Mouse (Mus musculus): ENCODE measurements around the gene Slc16a6. TPM values are rescaled to one million over a fixed set of nuclear protein-coding genes. Genes with fewer than 3 reads are reported as not detected.
A peak's percentile ranks its signal among the peaks of the same experiment; 100 is the strongest.
"Not testable (repeated sequence)": the region's sequence is repeated elsewhere in the genome, so short reads cannot be mapped to it uniquely, and the experiment has no call there.

Gene Slc16a6
- polyA plus RNA-seq, 1 experiment from 2014 or later: 7.5 TPM

GRCm38 (mm10) chr11:109500206-109500605, 26.8 kb upstream of the Slc16a6 start:
- H3K9ac ChIP-seq: no peak overlapping the region
- no peak for DNase-seq (ENCODE audit: low spot score)
- ATAC-seq (ENCODE audit: low FRiP score): no peak
- no peak overlapping the region for H3K4me2 ChIP-seq (replicated peaks)
- no peaks in the 10 kb centered on the region for H3K27me3 ChIP-seq (ENCODE audit: control insufficient read depth, insufficient read depth, low read length)
- H3K4me3 ChIP-seq (replicated peaks; ENCODE audit: low read length): no peak overlapping the region
- 88% methylated on average over 5 of the region's 5 CpGs for WGBS
- H3K36me3 ChIP-seq (replicated peaks; ENCODE audit: control insufficient read depth, insufficient read depth): no peaks in the 10 kb centered on the region
- no peak overlapping the region for H3K27ac ChIP-seq
- peaks cover 6% of the 10 kb centered on the region; the same call in 1 of the 2 replicates for H3K4me1 ChIP-seq (replicated peaks; ENCODE audit: control insufficient read depth, insufficient read depth, low read length)
- no peaks in the 10 kb centered on the region for H3K9me3 ChIP-seq (ENCODE audit: control insufficient read depth, low read length)

GRCm38 (mm10) chr11:109497990-109498389, 24.6 kb upstream of the Slc16a6 start:
- Histone ChIP-seq H3K9me3 (ENCODE audit: control insufficient read depth, low read length) (no peaks in the 10 kb centered on the region), H3K4me3 (replicated peaks; ENCODE audit: low read length) (no peak overlapping the region), H3K4me2 (replicated peaks) (no peak overlapping the region), H3K27ac (no peak overlapping the region; the same call in 1 of the 2 replicates), H3K4me1 (replicated peaks; ENCODE audit: control insufficient read depth, insufficient read depth, low read length) (peaks cover 6% of the 10 kb centered on the region; the same call in 1 of the 2 replicates), H3K36me3 (replicated peaks; ENCODE audit: control insufficient read depth, insufficient read depth) (no peaks in the 10 kb centered on the region), H3K9ac (no peak overlapping the region), H3K27me3 (ENCODE audit: control insufficient read depth, insufficient read depth, low read length) (no peaks in the 10 kb centered on the region)
- no peak for DNase-seq (ENCODE audit: low spot score)
- no peak for ATAC-seq (ENCODE audit: low FRiP score)
- 67% methylated on average over 9 of the region's 9 CpGs for WGBS

DNA sequence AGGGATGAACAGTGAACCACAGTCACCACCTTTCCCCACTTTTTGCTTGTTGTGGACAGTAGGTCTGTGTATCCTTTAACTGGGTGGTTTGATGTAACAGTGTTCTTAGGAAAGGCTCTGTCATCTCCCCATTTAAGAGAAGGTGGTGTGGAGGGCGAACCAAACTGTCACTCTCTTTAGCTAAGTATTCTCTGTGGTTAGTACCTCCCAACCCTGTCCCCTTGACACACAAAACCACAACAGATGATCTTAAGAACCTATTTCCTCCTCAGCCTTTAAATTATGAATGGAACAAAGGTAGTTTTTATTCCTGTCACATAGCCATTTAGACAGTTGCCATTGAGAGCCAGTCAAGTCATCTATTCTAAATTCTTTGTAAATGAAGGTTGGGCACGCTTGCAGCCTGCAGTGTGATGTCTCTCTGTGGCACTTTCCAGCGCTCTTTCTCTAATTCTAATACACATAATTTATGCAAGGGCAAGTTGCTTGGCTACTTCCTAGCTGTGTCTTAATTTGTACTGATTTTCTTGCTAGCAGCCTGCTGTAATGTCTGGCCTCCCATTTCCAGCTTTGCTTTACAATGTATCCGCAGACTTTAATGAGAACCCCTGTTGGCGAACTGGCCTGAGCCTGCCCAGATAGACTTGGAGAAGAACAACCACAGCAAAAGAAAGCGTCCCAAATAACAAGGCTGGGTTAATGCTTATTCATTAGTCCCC, 23.8 kb upstream of the Slc16a6 start:
- Histone ChIP-seq H3K4me1 (replicated peaks; ENCODE audit: control insufficient read depth, insufficient read depth, low read length) (peaks cover 6% of the 10 kb centered on the region; the same call in 1 of the 2 replicates), H3K4me3 (replicated peaks; ENCODE audit: low read length) (no peak overlapping the region), H3K4me2 (replicated peaks) (no peak overlapping the region), H3K27ac (no peak overlapping the region), H3K9me3 (ENCODE audit: control insufficient read depth, low read length) (no peaks in the 10 kb centered on the region), H3K27me3 (ENCODE audit: control insufficient read depth, insufficient read depth, low read length) (no peaks in the 10 kb centered on the region), H3K9ac (no peak overlapping the region), H3K36me3 (replicated peaks; ENCODE audit: control insufficient read depth, insufficient read depth) (no peaks in the 10 kb centered on the region)
- 36% methylated on average over 6 of the region's 6 CpGs for WGBS
- ATAC-seq (ENCODE audit: low FRiP score) (peak; percentile 75; the same call in 1 of the 2 replicates), DNase-seq (ENCODE audit: low spot score) (no peak)

- no peak for ATAC-seq (ENCODE audit: low FRiP score)
- Histone ChIP-seq H3K4me2 (replicated peaks) (no peak overlapping the region), H3K4me1 (replicated peaks; ENCODE audit: control insufficient read depth, insufficient read depth, low read length) (peaks cover 6% of the 10 kb centered on the region; the same call in 1 of the 2 replicates), H3K9ac (no peak overlapping the region), H3K27me3 (ENCODE audit: control insufficient read depth, insufficient read depth, low read length) (no peaks in the 10 kb centered on the region), H3K36me3 (replicated peaks; ENCODE audit: control insufficient read depth, insufficient read depth) (no peaks in the 10 kb centered on the region), H3K27ac (no peak overlapping the region), H3K4me3 (replicated peaks; ENCODE audit: low read length) (no peak overlapping the region), H3K9me3 (ENCODE audit: control insufficient read depth, low read length) (no peaks in the 10 kb centered on the region)
- WGBS: 81% methylated on average over 7 of the region's 7 CpGs
- DNase-seq (ENCODE audit: low spot score): no peak
Observed at GRCm38 (mm10) chr11:109496475-109496993, 23.1 kb upstream of the Slc16a6 start.

DNA sequence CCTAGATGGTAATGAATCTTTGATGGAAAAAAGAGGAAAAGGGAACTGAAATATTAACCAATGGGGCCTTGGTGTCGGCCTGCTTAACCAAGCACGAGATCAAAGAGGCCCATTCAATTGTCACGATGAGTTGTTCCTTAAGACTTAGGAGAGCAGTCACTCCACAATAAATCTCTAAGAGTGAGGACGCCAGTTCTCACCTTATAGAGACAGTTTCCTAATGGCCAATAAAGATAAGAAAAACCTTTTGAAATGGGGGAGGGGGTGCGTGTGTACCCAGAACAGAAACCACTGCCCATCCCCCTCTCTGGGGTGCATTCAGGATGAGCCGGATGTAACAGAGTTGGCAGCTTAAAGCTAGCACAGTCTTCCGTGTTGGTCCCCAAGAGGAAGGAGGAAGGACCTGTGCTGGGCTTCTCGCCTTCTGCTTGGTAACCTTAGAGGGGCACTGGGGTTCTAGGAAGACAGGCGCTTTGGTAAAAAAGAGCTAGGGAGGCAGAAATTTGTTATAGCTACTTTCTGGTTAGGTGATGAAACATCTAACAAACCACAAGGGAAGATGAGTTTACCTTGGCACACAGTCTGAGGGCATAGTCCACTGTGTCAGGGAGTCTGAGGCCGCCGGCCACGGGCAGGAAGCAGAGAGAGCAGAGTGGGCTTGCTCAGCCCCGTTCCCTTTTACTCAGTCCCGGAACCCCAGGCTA, 22.5 kb upstream of the Slc16a6 start:
- Histone ChIP-seq H3K9me3 (ENCODE audit: control insufficient read depth, low read length) (no peaks in the 10 kb centered on the region), H3K4me1 (replicated peaks; ENCODE audit: control insufficient read depth, insufficient read depth, low read length) (peaks cover 6% of the 10 kb centered on the region; the same call in 1 of the 2 replicates), H3K4me3 (replicated peaks; ENCODE audit: low read length) (no peak overlapping the region), H3K27me3 (ENCODE audit: control insufficient read depth, insufficient read depth, low read length) (no peaks in the 10 kb centered on the region), H3K36me3 (replicated peaks; ENCODE audit: control insufficient read depth, insufficient read depth) (no peaks in the 10 kb centered on the region), H3K27ac (no peak overlapping the region), H3K9ac (no peak overlapping the region), H3K4me2 (replicated peaks) (no peak overlapping the region)
- DNase-seq (ENCODE audit: low spot score) (no peak), ATAC-seq (ENCODE audit: low FRiP score) (no peak)
- 64% methylated on average over 14 of the region's 14 CpGs for WGBS

DNA sequence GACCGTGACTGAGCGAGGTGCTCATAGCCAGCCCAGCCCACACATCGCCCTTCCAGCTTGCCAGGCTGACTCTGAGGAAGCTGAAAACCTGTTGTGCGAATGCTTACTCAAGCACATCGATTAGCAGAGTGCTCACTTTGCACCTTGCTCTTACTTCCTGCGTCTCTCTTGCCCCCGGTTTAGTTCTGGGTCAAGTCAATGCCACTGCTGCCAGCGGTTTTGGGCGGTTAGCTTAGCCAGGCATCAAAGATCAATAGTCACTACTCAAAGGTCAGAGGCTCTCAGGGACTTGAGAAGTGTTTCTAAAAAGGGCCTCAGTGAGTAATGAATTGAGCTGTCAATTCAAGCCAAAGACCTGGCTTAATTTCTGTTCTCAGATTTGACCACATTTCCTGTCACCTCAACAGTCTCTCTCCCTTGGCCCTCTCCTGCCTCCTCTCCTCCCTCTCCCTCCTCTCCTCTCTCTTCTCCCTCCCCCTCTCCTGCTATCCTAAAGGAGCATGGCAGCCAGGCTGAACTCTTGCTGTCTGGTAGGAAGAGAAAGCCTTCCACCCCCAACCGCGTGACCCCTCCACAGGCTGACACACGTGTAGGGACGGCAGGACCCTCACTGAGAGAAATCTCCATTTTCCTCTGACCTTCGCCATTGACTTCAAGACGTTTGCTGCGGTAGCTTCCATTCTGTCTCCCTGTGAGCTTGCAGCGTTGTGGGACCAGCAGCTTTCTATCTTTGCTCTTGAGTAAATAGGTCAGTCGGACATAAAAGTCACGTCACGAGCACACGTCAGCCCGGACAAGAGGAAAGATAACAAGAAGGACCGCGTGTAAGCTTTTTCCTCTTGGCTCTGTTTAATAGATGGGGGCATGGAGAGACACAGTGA, 21.7 kb upstream of the Slc16a6 start:
- Histone ChIP-seq H3K9me3 (ENCODE audit: control insufficient read depth, low read length) (no peaks in the 10 kb centered on the region), H3K4me2 (replicated peaks) (no peak overlapping the region), H3K27ac (no peak overlapping the region), H3K4me1 (replicated peaks; ENCODE audit: control insufficient read depth, insufficient read depth, low read length) (peaks cover 6% of the 10 kb centered on the region; the same call in 1 of the 2 replicates), H3K36me3 (replicated peaks; ENCODE audit: control insufficient read depth, insufficient read depth) (no peaks in the 10 kb centered on the region), H3K4me3 (replicated peaks; ENCODE audit: low read length) (no peak overlapping the region), H3K27me3 (ENCODE audit: control insufficient read depth, insufficient read depth, low read length) (no peaks in the 10 kb centered on the region), H3K9ac (no peak overlapping the region)
- WGBS: 53% methylated on average over 24 of the region's 24 CpGs
- no peak for DNase-seq (ENCODE audit: low spot score)
- ATAC-seq (ENCODE audit: low FRiP score): no peak

- not testable (repeated sequence) for H3K27ac ChIP-seq; H3K9ac ChIP-seq; H3K27me3 ChIP-seq (ENCODE audit: control insufficient read depth, insufficient read depth, low read length); ATAC-seq (ENCODE audit: low FRiP score); H3K36me3 ChIP-seq (replicated peaks; ENCODE audit: control insufficient read depth, insufficient read depth); H3K9me3 ChIP-seq (ENCODE audit: control insufficient read depth, low read length); H3K4me1 ChIP-seq (replicated peaks; ENCODE audit: control insufficient read depth, insufficient read depth, low read length); DNase-seq (ENCODE audit: low spot score); H3K4me2 ChIP-seq (replicated peaks); H3K4me3 ChIP-seq (replicated peaks; ENCODE audit: low read length)
- WGBS: 76% methylated on average over 8 of the region's 8 CpGs
Observed at GRCm38 (mm10) chr11:109492847-109493464, 19.6 kb upstream of the Slc16a6 start.

DNA sequence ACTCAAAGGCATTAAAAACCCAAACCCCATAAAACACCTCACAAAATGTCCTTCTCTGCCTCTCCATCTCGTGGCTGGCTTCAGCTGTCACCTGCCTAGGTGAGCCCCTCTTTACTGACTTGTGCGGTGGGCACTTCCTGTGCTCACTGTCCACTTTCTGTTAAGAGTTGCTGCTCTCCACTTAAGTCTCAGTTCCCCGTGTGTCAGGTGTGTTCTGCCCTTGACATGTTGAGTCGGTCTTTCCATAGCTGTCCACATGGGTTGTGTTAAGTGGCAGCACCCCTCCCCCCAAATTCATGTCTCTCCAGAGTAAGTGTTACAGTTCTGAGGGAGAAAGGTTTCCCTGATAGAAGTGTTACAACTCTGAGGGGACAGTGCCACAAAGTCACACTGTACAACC, 18.4 kb upstream of the Slc16a6 start:
- WGBS: 92% methylated on average over 4 of the region's 4 CpGs
- H3K9ac ChIP-seq: no peak overlapping the region
- no peaks in the 10 kb centered on the region for H3K36me3 ChIP-seq (replicated peaks; ENCODE audit: control insufficient read depth, insufficient read depth)
- H3K27me3 ChIP-seq (ENCODE audit: control insufficient read depth, insufficient read depth, low read length): no peaks in the 10 kb centered on the region
- no peak overlapping the region for H3K4me3 ChIP-seq (replicated peaks; ENCODE audit: low read length)
- H3K4me2 ChIP-seq (replicated peaks): no peak overlapping the region
- H3K27ac ChIP-seq: no peak overlapping the region
- DNase-seq (ENCODE audit: low spot score): no peak
- H3K4me1 ChIP-seq (replicated peaks; ENCODE audit: control insufficient read depth, insufficient read depth, low read length): no peaks in the 10 kb centered on the region; the same call in 1 of the 2 replicates
- no peak for ATAC-seq (ENCODE audit: low FRiP score)
- no peaks in the 10 kb centered on the region for H3K9me3 ChIP-seq (ENCODE audit: control insufficient read depth, low read length)
